Mouse (Mus musculus): ENCODE measurements at regions not wholly inside any gene's neighbourhood (a gene's known extent, or its start where the extent isn't known, plus 50 kb on each side); places are given as distances from the start of the nearest gene placed in this dataset.

GRCm38 (mm10) chr17:66235096-66235805, 111.9 kb downstream of the Ddx11 start:
- TF ChIP-seq CTCF (IDR thresholded peaks at IDR 0.05; ENCODE audit: control insufficient read depth, insufficient read depth, insufficient read length) (peak; percentile 96), MYOG (IDR thresholded peaks at IDR 0.05; ENCODE audit: control insufficient read depth, extremely low read depth, insufficient read length) (no peak), MAX (IDR thresholded peaks at IDR 0.05) (peak; percentile 41), CEBPB (IDR thresholded peaks at IDR 0.05; ENCODE audit: low read depth) (no peak), FOSL1 (IDR thresholded peaks at IDR 0.05; ENCODE audit: insufficient read depth, low read length, poor library complexity, severe bottlenecking) (no peak)
